Mouse (Mus musculus) neural tube, embryonic 10.5 days (tissue): ENCODE results near the gene Osgin1.

Source experiments
- DNase-seq: peaks from one replicate; pipeline ENCODE4 v3.0.0-alpha.2; 2017; ENCODE audit warnings: low spot score; ENCODE audit errors: extremely low spot score

The Osgin1 gene

DNA sequence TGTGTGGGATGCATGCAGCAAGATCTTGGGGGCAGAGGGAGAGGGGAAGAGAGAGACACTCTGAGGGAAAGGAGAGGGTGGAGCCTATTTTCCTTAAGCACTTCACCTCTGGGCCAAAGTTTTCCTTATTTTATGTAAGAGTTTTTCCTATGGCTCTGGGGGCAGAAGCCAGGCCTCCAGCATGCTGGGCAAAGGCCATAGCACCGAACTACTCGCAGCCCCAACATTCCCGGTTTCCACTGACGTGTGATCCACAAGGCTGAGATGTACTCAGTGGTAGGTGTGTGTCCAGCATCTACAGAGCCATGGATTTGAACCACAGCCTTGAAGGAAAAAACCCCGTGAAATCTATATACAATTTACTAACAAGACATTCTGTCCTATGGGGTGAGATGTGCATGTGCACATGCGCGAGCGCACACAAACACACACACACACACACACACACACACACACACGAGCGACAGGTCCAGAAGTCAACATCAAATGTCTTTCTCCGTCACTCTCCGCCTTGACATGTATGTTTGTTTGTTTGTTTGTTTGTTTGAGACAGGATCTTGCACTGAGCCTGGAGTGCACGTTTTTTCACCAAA, at the start of gene Osgin1:
Gene Osgin1, plus strand, starts transcription at position 543 of the 593 bp plus-strand sequence.
- no peak for DNase-seq

DNA sequence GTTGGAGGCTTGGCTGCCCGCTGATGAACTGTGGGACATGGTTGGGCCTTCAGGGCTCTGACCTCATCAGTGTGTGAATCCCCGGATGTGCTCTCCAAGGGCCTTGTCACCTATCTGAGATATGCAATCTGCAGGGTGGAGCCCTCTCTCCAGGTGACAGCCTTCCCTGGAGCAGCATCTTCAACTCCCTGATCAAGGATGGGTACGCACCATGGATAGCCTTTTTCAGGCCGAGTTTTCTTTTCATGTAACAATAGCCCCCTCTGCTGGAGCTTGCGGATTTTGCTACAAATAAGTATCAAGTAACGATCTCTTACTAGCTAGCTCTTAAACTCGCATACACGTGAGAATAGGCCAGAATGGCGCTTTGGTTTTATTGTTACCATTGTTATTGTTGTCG, 49.4 kb upstream of the Osgin1 start:
- DNase-seq, result peak; percentile 55

DNA sequence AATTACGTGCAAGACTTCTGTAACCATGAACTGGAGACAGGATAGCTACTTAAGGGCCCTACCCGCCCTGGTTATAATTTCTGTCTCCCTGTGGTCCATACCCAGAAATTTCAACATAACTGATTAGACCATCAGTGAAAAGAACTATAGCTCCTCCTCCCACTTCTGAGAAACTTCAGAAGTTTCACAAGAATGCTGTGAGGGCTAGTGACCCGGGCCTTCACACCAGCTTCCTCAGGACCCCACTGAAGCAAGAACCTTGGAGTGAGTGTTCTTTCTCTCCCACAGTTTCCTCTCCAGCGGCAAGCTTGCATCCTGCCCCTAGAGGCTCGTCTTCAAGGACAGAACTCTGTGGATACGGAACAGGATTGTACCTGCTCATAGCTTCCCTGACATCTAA, 48.1 kb upstream of the Osgin1 start:
- no peak for DNase-seq

GRCm38 (mm10) chr8:119386988-119387387, 46.9 kb upstream of the Osgin1 start:
- no peak for DNase-seq

- DNase-seq, result no peak
These were observed 39.8 kb upstream of the Osgin1 start for GRCm38 (mm10) chr8:119394097-119394496.

GRCm38 (mm10) chr8:119394524-119395026, 39.3 kb upstream of the Osgin1 start, which contains the start of gene Mlycd:
Mlycd (plus strand) TSS chr8:119394878.
- peak; percentile 92 for DNase-seq

DNA sequence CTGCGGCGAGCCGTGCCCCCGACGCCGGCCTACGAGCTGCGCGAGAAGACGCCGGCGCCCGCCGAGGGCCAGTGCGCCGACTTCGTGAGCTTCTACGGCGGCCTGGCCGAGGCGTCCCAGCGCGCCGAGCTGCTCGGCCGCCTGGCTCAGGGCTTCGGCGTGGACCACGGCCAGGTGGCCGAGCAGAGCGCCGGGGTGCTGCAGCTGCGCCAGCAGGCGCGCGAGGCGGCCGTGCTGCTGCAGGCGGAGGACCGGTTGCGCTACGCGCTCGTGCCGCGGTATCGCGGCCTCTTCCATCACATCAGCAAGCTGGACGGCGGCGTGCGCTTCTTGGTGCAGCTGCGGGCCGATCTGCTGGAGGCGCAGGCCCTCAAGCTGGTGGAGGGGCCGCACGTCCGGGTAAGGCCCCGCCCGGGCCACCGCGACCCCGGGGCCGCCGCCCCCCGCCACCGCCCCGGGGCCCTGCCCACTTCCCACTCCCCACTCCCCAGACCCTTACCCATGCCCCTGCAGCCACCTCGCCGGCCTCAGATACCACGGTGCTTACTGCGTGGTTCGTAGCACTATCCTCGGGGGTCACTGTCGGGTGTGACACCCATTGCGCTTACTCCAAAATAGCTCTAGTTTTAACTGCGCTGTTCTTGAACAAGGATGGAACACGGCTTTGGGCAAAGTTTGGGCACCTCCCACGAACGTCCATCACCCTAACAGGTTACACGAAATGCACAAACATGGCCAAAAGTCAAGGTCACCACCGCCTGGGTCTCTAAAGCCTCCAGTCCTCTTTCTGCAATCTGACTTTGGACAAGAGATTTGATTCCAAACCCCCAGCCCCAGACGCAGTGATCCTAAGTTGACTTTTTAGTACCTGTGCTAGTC, 38.6 kb upstream of the Osgin1 start:
- DNase-seq, result peak; percentile 22

DNA sequence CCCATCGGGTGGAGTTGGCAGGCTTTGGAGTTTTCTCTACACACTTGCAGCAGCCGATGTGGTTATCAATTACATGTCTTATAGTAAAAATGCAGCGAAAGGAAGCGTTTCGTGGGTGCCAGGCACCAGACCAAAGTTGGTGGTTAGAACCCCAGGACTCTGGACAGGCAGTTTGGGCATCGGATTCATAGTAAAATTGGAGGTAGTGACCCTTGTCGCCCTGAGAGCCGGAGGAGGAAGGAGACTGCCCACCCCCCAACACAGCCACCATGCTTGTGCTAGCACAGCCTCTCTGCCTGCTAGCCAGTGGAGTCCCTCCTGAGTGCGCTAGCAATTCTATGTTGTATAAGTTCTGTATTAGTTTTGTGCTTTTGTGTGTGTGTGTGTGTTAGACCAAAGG, 35.4 kb upstream of the Osgin1 start:
- DNase-seq, result no peak

GRCm38 (mm10) chr8:119399255-119399654, 34.7 kb upstream of the Osgin1 start:
- DNase-seq, result no peak

GRCm38 (mm10) chr8:119400122-119400671, 33.7 kb upstream of the Osgin1 start:
- DNase-seq, result no peak

- no peak for DNase-seq
These were observed 33.0 kb upstream of the Osgin1 start for GRCm38 (mm10) chr8:119400904-119401303.

DNA sequence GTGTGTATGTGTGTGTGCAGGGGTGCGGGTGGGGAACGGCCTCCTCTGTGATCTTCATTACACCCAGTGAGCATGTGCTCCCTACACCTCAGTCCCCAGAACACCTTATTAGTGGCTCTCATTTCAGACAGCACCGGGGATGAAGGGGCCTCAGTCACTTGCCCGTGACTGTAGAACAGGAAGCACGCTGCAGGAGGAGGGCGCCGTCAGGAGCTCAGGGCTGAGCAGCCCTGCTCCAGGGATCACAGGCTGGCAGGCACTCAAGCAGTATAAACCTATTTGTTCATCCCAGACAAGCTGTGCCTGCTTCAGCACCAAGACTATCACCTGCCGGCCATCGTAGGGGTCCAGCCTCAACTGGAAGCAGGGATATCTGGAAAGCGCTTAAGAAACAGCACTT, 30.0 kb upstream of the Osgin1 start:
- no peak for DNase-seq

DNA sequence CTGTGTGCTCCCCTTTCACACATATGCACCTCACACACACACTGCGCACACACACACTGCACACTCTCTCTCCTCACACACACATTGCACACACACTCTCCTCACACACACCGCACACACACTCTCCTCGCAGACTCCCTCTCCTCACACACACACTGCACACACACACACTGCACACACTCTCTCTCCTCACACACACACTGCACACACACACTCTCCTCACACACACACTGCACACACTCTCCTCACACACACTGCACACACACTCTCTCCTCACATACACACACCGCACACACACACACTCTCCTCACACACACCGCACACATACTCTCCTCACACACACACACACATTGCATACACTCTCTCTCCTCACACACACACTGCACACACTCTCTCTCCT, 29.3 kb upstream of the Osgin1 start:
- no peak for DNase-seq

DNA sequence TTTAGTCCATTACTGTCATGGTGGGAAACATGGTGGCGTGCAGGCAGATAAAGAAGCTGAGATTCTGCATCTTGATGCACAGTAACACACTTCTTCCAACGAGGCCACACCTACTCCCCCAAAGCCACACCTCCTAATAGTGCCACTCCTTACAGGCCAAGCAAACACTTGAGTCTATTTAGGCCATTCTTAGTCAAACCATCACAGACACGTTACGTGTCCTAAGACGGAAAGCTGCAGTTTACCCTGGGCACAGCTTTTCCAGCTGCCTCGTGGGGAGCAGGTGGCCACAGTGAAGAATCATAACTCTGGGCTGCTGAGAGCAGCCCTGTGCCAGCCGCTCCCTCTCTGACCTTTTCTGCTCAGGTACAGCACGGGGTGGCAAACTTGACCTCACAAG, 25.6 kb upstream of the Osgin1 start:
- DNase-seq, result no peak

DNA sequence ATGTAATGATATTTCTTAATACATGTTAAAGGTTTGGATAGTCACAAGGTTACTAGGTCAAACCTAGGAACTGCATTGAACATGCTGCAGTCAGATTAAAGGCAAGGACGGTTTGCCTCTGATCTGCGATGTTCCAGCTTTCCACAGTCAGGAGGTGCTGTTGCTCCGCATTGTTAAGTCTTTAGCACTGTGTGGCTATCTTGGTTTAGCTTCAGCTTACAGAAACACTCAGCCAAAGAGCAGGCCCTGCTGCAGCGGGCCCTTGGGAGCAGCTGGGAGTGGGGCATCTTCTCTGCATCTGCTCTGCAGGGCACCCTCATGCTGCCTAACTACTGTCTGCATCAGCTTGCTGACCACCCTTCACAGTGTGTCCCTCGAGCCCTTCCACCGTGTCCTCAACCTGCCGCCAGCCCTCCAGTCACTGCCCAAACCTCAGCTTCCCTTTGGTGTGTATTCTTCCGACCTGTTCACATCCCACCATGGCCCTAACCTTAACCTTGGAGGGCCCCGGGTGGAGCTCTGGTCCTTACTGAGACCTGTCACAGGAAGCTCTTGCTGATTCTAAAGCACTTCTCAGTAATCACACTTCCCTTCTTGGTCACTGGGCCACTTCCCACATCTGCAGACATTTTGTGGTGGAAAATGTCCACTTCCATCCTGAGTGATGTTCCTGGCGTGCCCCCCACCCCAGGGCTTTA, 21.7 kb upstream of the Osgin1 start:
- DNase-seq, result no peak

DNA sequence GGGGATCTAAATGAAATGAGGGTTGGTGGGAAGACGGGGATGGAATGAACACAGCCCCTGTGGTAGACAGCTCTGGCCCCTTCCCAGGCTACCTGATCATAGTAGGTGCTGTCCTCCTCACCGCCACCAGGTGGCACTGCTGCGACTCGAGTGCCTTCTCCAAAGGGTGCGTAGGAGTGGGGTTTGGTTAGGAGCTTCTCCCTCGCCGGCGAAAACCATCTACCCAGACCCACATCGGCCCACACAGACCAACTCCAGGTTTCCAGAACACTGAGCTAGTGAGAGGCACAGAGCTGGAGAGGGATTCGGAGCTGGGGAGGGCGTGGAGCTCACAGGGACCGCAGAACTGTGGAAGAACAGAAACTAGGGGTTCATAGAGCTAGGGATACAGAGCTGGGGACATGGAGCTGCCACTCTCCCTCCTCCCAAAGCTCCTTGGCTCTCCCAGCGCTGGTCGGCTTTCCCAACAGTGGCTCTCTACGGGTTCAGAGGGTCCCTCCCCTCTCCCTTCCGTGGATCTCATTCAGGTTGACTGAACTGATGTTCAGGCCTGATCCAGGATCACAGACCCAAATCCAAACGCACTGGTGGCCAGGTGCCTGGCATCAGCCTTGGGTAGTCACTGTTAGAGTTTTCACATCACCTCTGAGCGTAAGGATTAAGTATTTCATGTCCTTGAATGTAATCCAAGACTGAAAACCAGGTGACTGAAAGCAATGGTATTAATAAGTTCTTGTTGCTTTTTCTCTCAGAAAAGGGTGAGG, 21.0 kb upstream of the Osgin1 start:
- peak; percentile 83 for DNase-seq

DNA sequence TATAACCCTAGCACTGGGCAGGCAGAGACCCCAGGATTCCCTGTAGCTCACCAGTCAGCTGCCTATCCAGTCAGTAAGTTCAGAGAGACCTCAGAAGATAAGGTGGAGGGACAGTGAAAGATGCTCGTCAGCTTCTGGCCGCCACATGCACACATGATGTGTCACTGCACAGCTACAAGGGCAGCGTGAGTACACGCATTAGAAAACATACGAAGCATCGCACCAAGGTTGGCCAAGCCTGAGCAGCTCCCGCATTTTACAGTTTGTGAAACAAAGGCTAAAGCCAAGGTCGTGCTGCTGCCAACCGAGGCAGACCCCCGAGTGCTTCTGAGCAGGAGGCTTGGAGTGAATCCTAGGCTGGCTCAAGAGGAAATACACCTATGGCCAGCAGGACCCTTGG, 20.3 kb upstream of the Osgin1 start:
- DNase-seq, result no peak

DNA sequence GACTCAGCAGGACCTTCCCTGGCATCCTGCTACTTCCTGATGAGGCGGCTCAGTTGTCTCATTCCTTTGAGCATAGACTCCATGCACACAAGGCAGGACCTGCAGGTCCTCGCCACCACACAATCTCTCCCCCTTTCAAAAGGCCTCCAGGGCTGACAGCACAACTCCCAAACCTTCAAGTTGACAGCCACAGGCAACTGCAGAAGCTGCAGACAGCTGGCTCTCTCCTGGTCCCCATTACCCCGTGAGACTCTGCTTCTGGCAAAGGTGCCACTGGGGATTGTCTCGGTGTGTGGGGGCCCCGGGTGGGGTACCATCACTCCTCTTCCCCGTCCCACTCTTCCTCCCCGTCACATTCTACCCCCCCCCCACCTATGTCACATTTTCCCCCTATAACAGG, 13.6 kb upstream of the Osgin1 start:
- DNase-seq, result no peak

DNA sequence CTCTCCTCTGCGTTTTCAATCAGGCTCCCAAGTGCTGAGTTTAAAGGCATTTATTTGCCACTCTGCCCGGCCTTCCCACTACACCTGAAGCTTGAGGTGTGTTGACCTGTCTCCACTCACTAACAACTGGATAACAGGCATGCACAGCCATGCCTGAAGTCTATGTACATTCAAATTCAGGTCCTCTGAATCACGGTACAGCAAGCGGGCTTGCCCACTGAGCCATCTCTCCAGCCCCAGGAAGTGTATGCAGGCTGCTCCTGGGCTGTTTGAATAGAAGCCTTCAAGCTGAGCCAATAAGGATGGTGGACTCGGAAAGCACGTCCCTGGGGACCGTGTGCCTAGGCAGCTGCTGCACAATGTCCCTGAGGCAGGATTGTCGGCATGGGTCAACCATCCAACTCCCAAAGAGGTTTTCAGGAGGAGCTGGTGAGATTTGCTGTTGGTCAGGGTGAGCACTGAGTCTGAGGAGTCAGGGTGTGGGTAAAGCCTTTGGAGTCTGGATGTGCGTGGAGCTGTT, 12.3 kb upstream of the Osgin1 start:
- no peak for DNase-seq

- DNase-seq, result no peak
These were observed 11.7 kb upstream of the Osgin1 start for GRCm38 (mm10) chr8:119422123-119422711.
